Mouse (Mus musculus) liver (tissue): ENCODE results near the gene Mtmr11.

ENCODE experiments used
- DNase-seq: peaks from one replicate; pipeline ENCODE4 v3.0.0-alpha.2; 2020; ENCODE audit warnings: mixed read lengths

Gene Mtmr11

GRCm38 (mm10) chr3:96219191-96219641 is 57.4 kb downstream of the Mtmr11 start:
- peak; percentile 37 for DNase-seq

GRCm38 (mm10) chr3:96219661-96220130 is 57.9 kb downstream of the Mtmr11 start, which contains the start of the genes Bola1 and Hist2h2ab:
Gene Bola1 (minus strand): TSS chr3:96219709.
Gene Hist2h2ab (plus strand): TSS chr3:96219865.
- DNase-seq = peak; percentile 78

GRCm38 (mm10) chr3:96220131-96220764 is 58.4 kb downstream of the Mtmr11 start:
- peak; percentile 57 for DNase-seq

GRCm38 (mm10) chr3:96220765-96221639 is 59.2 kb downstream of the Mtmr11 start, which contains the start of the genes Hist2h2ac and Hist2h2be:
Gene Hist2h2ac (minus strand): TSS chr3:96220880.
Gene Hist2h2be (plus strand): TSS chr3:96221119.
- DNase-seq = peak; percentile 89
